Mouse (Mus musculus): ENCODE data around the gene Cstf1. TPM values are rescaled to one million over a fixed set of nuclear protein-coding genes. Genes with fewer than 3 reads are reported as not detected.

Gene Cstf1
- total RNA-seq (2021) = 10 to 100 TPM; 16.3 TPM
- polyA plus RNA-seq (2012; rRNA removed) = 19.3 and 23.5 TPM in 2 replicates
- long read RNA-seq, transcript Cstf1-201 (6 exons, 3,451 nt) = major isoform, 25 of 27 reads
- long read RNA-seq, partial matches to known transcripts = 2 of 27 reads
- long read RNA-seq, other reads (novel, unspliced or antisense) = 0 of 27 reads

GRCm38 (mm10) chr2:172370411-172371223 is at the start of gene Cstf1, which contains the start of gene Aurka:
Gene Cstf1, plus strand, starts transcription at chr2:172370681.
Gene Aurka, minus strand, starts transcription at chr2:172370535.
- DNase-seq = peak; percentile 95 to 97
- peak within 1 kb of the TSS; percentile 82 for H3K4me3 ChIP-seq
- H3K27ac ChIP-seq = peak within 1 kb of the TSS; percentile 99
- TF ChIP-seq CTCF (IDR thresholded peaks at IDR 0.05) (no peak), POLR2A (IDR thresholded peaks at IDR 0.05; ENCODE audit: insufficient read depth, low read depth, low read length) (peak; percentile 78), EP300 (IDR thresholded peaks at IDR 0.05; ENCODE audit: insufficient read depth, low read depth, low read length) (peak; percentile 86)
- WGBS = under 1% methylated on average over 66 of the region's 66 CpGs
- H3K79me2 ChIP-seq (replicated peaks; ENCODE audit: control insufficient read depth, insufficient read depth, low read length) = no peaks in the 10 kb centered on the region
- H3K36me3 ChIP-seq (ENCODE audit: control insufficient read depth, insufficient read depth, low read length) = no peaks in the 10 kb centered on the region
- intact Hi-C loops (cut with DNase I) = loop anchor here (1.0 to 2.0 kb wide), 2 partner anchors 25 to 70 kb away; partner anchors contain the start of genes Fam210b and Rtf2
- peak within 1 kb of the TSS; percentile 88 for H3K9ac ChIP-seq (ENCODE audit: low read depth, low read length)
- H3K4me1 ChIP-seq (ENCODE audit: control insufficient read depth, insufficient read depth, low read length) = peaks cover 2% of the 10 kb centered on the region; the same call in 1 of the 2 replicates
- H3K27me3 ChIP-seq (ENCODE audit: control insufficient read depth, insufficient read depth, low read length) = no peaks in the 10 kb centered on the region

GRCm38 (mm10) chr2:172320878-172321277 is 49.6 kb upstream of the Cstf1 start:
- Histone ChIP-seq H3K36me3 (ENCODE audit: control insufficient read depth, insufficient read depth, low read length) (no peaks in the 10 kb centered on the region), H3K27me3 (ENCODE audit: control insufficient read depth, insufficient read depth, low read length) (0 out of 2 replicates have a peak, but pooled peaks cover under 1% of the 10 kb centered on the region), H3K4me3 (no peak overlapping the region), H3K79me2 (replicated peaks; ENCODE audit: control insufficient read depth, insufficient read depth, low read length) (no peaks in the 10 kb centered on the region), H3K27ac (no peak overlapping the region), H3K4me1 (ENCODE audit: control insufficient read depth, insufficient read depth, low read length) (no peaks in the 10 kb centered on the region), H3K9ac (ENCODE audit: low read depth, low read length) (no peak overlapping the region)
- WGBS = 17% methylated on average over 9 of the region's 9 CpGs
- intact Hi-C loops (cut with DNase I) = no loop called here
- peak; percentile 23 to 42 for DNase-seq
- TF ChIP-seq CTCF (IDR thresholded peaks at IDR 0.05) (no peak), EP300 (IDR thresholded peaks at IDR 0.05; ENCODE audit: insufficient read depth, low read depth, low read length) (no peak), POLR2A (IDR thresholded peaks at IDR 0.05; ENCODE audit: insufficient read depth, low read depth, low read length) (no peak)

GRCm38 (mm10) chr2:172328248-172328647 is 42.2 kb upstream of the Cstf1 start:
- Histone ChIP-seq H3K27ac (no peak overlapping the region), H3K4me1 (ENCODE audit: control insufficient read depth, insufficient read depth, low read length) (no peaks in the 10 kb centered on the region), H3K9ac (ENCODE audit: low read depth, low read length) (no peak overlapping the region), H3K4me3 (no peak overlapping the region), H3K27me3 (ENCODE audit: control insufficient read depth, insufficient read depth, low read length) (peaks cover 2% of the 10 kb centered on the region), H3K79me2 (replicated peaks; ENCODE audit: control insufficient read depth, insufficient read depth, low read length) (no peaks in the 10 kb centered on the region), H3K36me3 (ENCODE audit: control insufficient read depth, insufficient read depth, low read length) (no peaks in the 10 kb centered on the region)
- TF ChIP-seq POLR2A (IDR thresholded peaks at IDR 0.05; ENCODE audit: insufficient read depth, low read depth, low read length) (no peak), EP300 (IDR thresholded peaks at IDR 0.05; ENCODE audit: insufficient read depth, low read depth, low read length) (no peak), CTCF (IDR thresholded peaks at IDR 0.05) (no peak)
- no peak for DNase-seq
- intact Hi-C loops (cut with DNase I) = no loop called here
- WGBS = 38% methylated on average over 8 of the region's 8 CpGs

- 5% methylated on average over 13 of the region's 13 CpGs for WGBS
- Histone ChIP-seq H3K27ac (no peak overlapping the region), H3K27me3 (ENCODE audit: control insufficient read depth, insufficient read depth, low read length) (peaks cover 2% of the 10 kb centered on the region), H3K4me1 (ENCODE audit: control insufficient read depth, insufficient read depth, low read length) (no peaks in the 10 kb centered on the region), H3K36me3 (ENCODE audit: control insufficient read depth, insufficient read depth, low read length) (no peaks in the 10 kb centered on the region), H3K79me2 (replicated peaks; ENCODE audit: control insufficient read depth, insufficient read depth, low read length) (no peaks in the 10 kb centered on the region), H3K4me3 (no peak overlapping the region), H3K9ac (ENCODE audit: low read depth, low read length) (no peak overlapping the region)
- TF ChIP-seq CTCF (IDR thresholded peaks at IDR 0.05) (peak; percentile 61), EP300 (IDR thresholded peaks at IDR 0.05; ENCODE audit: insufficient read depth, low read depth, low read length) (no peak)
- no peak for DNase-seq
- intact Hi-C loops (cut with DNase I) = no loop called here
These were observed 41.3 kb upstream of the Cstf1 start for GRCm38 (mm10) chr2:172329179-172329578.

GRCm38 (mm10) chr2:172338206-172338942 is 32.1 kb upstream of the Cstf1 start:
- TF ChIP-seq CTCF (IDR thresholded peaks at IDR 0.05) (no peak), EP300 (IDR thresholded peaks at IDR 0.05; ENCODE audit: insufficient read depth, low read depth, low read length) (no peak), POLR2A (IDR thresholded peaks at IDR 0.05; ENCODE audit: insufficient read depth, low read depth, low read length) (no peak)
- Histone ChIP-seq H3K79me2 (replicated peaks; ENCODE audit: control insufficient read depth, insufficient read depth, low read length) (no peaks in the 10 kb centered on the region), H3K36me3 (ENCODE audit: control insufficient read depth, insufficient read depth, low read length) (no peaks in the 10 kb centered on the region), H3K27ac (no peak overlapping the region), H3K27me3 (ENCODE audit: control insufficient read depth, insufficient read depth, low read length) (no peaks in the 10 kb centered on the region; the same call in 1 of the 2 replicates), H3K4me1 (ENCODE audit: control insufficient read depth, insufficient read depth, low read length) (no peaks in the 10 kb centered on the region), H3K4me3 (no peak overlapping the region), H3K9ac (ENCODE audit: low read depth, low read length) (no peak overlapping the region)
- intact Hi-C loops (cut with DNase I) = no loop called here
- DNase-seq = no peak
- WGBS = 79% methylated on average over 19 of the region's 19 CpGs

Data from heart, adult 2 months (tissue).